ENCODE assay signal across 15 mouse cellular contexts in the genomic region with DNA sequence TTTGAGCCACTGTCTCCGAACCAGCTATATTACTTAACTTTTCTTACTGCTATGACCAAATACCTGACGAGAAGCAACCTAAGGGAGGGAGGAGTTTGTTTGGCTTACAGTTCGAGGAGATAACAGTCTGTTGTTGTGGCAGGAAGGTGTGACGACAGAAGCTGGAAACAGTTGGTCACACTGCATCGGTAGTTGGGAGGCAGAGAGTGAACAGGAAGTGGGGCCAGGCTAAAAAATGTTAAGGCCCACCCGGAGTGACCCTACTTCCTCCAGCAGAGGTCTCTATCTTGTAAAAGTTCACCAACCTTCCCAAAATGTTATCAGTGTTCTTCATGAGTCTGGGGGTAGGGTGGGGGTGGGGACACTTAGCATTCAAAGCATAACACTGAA.
"Had no signal": no experiment of that assay in that cellular context is flagged by ENCODE, and none has a peak within 500 bp of the region (broad histone marks: within the 10 kb centered on the region; RNA-seq: fewer than 3 reads in every experiment).

No protein-coding gene starts in this region.

- H3K27me3 ChIP-seq: limb, embryonic 13.5 days; liver, embryonic 15.5 days; neural tube, embryonic 15.5 days had no signal

- ATAC-seq: lung, postnatal 0 days had no signal

- H3K9ac ChIP-seq: limb, embryonic 13.5 days; liver, embryonic 15.5 days; neural tube, embryonic 15.5 days had no signal

- H3K9me3 ChIP-seq: limb, embryonic 13.5 days; liver, embryonic 15.5 days; neural tube, embryonic 15.5 days had no signal

- H3K27ac ChIP-seq: kidney, postnatal 0 days; layer of hippocampus, adult 2 months; limb, embryonic 13.5 days; liver, embryonic 15.5 days; neural tube, embryonic 15.5 days; stomach, postnatal 0 days had no signal

- DNase-seq: kidney, adult 9 months; kidney, postnatal 36 days; lung, adult 2 months; midbrain, embryonic 14.5 days; right cerebral cortex, adult 18-20 months; right cerebral cortex, postnatal 25 days; thymus, postnatal 14 days had no signal

- H3K4me2 ChIP-seq: limb, embryonic 13.5 days; liver, embryonic 15.5 days; neural tube, embryonic 15.5 days had no signal

- H3K36me3 ChIP-seq: limb, embryonic 13.5 days; liver, embryonic 15.5 days; neural tube, embryonic 15.5 days had no signal

- H3K4me1 ChIP-seq: liver, embryonic 15.5 days had no signal

- H3K4me3 ChIP-seq: layer of hippocampus, adult 2 months; limb, embryonic 13.5 days; liver, embryonic 15.5 days; myocyte; neural tube, embryonic 15.5 days had no signal
